Mouse (Mus musculus) thymus, postnatal 14 days (tissue): ENCODE data around the gene Src.

Experiments used
- DNase-seq: peaks from one replicate; pipeline ENCODE4 v3.0.0; 2021

Gene Src

DNA sequence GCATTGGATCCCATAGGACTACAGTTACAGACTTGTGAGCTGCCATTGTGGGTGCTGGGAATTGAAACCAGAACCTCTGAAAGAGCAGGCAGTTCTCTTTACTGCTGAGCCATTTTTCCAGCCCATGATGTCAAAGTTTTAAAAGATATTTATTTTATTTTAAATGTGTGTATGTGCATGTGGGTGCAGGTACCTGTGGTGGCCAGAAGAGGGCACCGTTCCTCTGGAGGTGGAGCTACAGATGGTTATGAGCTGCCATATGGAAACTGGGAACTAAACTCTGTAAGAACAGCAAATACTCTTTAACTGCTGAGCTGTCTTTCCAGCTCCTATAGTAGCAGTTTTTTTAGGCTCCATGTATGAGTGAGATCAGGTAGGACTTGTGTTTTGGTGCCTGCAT, 23.1 kb downstream of the Src start:
- DNase-seq: no peak

DNA sequence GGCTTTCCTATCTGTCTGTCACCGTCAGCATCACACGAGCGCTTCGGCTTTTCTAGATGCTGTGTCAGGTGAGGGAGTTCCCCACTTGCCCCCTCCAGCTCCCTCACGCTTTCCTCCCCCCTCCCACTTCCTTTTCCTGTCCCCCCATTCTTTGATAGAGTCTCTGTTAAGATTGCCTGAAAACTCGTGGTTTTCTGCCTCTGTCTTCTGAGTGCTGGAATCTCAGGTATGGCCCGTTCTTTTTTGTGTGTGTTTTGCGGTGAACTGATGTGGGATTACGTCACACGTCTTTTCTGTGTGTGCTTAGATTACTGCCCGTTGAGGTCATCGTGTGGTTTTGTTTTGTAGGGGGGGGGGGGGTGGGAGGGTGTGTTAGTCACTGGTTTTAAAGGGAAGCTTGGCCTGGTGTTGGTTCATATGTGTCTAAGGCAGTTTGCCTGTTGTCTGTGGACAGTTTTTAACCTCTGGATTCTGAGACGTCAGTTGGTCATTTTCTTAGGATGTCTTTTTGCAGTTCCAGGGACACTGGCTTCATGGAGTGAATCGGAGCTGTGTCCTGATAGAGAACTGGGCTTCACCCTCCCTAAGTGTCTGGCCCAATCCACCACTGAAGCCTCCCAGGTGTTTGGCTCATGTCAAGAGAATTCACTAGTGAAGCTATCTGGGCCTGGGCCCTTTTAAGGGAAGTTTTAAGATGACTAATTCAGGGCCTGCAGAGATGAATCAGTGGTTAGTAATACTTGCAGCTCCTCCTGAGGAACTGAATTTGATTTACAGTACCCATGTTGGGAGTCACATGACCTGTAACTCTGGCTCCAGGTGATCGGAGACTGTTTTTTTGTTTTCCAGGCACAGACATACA, 29.3 kb downstream of the Src start:
- DNase-seq: peak; percentile 63

DNA sequence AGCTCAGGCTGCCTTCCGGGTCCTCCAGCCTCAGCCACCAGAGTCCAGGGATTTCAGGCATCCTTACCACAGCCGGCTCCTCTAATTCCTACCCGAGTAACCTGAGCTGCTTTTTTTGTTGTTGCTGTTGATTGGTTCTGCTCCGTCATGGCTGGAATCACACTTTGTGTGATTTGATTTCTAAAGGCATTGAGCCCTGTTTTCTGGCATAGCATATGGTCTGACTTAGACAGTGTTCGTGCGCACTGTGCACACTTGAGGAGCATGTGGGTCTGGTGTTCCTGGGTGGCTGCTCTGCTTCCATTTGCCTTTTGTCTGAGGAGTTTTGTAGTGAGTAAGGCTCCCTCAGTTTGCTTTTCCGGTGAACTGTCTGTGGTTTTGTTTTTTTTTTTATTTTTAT, 30.1 kb downstream of the Src start:
- DNase-seq: no peak

DNA sequence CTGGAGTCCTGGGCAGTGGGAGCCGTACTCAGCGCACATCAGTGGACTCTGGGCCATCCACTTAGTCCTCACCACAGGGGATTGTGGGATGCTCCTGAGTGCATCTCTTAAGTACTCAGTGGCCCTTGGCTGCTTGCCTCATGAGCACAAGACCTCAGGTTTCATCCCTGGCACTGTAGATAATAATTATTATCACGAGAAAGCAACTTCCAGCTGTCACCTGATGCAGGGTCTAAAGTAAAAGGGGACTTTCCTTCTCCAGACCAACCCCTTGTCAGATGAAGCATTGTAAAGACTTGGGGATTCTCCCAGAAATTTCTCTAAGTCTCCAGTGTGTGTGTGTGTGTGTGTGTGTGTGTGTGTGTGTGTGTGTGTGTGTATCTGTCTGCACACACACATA, 32.7 kb downstream of the Src start:
- no peak for DNase-seq

DNA sequence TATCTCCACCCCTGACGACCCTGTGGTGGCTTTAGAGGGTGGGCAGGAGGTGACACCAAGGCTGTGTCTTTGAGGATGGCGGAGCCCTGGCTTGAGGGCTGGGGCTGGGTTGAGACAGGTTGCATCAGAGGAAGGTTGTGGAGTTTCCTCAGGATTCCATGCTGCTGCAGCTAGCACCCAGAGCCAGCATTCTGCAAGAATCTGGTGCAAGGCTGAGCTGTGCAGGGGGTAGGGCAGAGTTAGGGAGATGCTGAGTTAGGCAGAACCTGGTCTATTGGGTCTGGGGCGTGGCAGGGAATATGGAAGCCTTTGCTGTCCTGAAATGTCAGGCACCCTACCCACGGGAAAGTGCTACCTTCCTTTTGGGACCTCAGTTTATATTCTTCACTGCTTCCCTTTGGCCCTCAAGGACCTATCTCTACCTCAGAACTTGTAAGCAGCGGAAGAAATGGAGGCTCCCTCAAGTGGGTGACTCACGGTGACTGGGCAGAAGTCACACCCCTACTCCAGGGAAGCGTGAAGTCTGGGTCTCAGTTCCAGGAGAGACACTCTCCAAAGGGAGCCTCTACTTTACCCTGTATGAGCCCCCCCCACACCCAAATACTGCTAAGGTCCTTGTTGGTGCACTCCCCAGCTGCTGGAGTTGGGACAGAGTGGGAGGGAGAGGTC, 33.3 kb downstream of the Src start:
- DNase-seq: no peak

DNA sequence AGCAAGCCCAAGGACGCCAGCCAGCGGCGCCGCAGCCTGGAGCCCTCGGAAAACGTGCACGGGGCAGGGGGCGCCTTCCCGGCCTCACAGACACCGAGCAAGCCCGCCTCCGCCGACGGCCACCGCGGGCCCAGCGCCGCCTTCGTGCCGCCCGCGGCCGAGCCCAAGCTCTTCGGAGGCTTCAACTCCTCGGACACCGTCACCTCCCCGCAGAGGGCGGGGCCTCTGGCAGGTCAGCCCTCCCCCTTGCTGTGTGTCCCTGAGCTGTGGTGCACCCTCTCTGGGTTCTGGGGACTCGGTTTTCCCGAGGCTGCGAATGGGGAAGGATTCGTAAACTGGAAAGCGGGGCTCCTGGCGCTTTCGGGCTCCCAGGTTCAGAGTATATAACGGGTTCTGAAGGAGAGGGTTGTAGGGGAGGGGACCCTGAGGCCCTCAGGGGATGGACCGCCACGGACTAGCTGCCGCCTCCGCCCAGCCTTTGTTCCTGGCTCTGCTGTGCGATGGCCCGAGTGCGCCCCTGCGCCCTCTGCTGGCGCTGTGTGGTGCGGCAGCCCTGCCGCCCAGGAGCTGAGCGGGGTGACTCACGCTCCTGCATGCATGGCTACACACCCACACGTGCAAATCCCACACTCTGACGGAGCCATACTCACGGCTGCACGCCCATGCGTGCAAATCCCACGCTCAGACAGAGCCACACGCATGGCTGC, 39.0 kb downstream of the Src start:
- DNase-seq: peak; percentile 91

DNA sequence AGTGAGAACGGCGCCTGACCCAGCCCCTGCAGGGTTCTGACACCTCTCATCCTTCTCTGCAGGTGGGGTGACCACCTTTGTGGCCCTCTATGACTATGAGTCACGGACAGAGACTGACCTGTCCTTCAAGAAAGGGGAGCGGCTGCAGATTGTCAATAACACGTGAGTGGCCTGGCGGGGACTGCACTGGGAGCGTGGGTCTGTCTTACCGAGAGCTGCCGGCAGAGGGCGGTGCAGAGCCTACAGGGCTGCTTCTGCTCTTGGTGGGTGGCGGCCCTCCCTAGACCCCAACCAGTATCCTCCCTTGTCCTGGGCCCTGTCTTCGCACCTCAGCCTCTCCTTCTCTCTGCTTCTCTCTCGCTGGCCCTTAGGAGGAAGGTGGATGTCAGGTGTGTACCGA, 40.2 kb downstream of the Src start:
- peak; percentile 84 for DNase-seq

DNA sequence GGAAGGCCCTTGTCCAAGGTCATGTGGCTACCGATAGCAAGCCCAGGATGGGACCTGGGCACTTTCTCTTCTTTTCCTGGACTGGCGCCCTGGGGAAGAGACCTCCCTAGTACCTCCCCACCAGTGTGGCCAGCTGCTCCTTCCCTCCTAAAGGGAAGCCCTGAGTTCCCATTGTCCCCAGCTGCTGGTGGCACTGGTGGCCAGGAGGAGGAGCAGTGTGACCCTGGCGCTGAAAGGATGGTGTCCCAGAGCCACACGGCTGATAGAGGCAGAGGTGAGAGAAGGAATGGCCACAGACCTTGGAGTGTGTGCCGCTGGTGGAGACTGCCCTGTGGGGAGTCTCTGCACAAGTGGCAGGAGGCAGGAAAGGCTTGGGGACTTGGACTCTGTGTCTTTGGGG, 41.5 kb downstream of the Src start:
- no peak for DNase-seq

DNA sequence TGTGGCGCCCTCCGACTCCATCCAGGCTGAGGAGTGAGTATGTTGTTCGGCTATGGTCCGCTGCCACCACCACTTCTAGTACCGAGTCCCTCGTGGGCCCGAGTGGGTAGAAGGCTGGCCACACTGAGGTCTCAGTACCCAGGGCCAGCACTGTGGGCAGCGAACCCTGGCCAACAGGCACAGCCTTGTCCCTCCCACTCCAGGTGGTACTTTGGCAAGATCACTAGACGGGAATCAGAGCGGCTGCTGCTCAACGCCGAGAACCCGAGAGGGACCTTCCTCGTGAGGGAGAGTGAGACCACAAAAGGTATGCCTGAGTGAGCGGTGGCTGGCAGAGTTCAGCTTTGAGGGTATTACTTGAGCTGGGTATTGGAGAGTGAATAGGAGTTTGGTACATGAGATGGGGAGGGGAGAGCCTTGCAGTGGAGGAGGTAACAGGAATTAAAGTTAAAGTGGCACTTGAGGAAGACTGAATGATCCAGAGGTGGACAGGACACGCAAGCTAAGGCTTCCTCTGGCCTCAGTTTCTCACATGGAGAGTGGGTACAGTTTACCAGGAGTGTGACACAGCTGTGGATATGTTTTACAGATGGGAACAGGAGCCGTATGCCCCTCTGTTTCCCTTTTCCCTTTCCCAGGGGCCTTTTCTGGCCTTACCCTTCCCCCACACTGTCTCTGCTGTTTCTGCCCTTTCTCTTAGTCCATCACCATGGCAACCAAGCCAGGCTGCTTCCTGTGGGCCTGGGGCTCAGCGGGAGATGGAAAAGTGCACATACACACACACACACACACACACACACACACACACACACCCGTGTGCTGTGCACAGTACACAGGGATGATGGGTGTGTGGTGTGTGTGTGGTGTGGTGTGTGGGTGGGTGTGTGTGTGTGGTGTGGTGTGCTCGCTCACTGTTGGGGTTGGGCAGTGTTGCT, 44.8 kb downstream of the Src start:
- no peak for DNase-seq

DNA sequence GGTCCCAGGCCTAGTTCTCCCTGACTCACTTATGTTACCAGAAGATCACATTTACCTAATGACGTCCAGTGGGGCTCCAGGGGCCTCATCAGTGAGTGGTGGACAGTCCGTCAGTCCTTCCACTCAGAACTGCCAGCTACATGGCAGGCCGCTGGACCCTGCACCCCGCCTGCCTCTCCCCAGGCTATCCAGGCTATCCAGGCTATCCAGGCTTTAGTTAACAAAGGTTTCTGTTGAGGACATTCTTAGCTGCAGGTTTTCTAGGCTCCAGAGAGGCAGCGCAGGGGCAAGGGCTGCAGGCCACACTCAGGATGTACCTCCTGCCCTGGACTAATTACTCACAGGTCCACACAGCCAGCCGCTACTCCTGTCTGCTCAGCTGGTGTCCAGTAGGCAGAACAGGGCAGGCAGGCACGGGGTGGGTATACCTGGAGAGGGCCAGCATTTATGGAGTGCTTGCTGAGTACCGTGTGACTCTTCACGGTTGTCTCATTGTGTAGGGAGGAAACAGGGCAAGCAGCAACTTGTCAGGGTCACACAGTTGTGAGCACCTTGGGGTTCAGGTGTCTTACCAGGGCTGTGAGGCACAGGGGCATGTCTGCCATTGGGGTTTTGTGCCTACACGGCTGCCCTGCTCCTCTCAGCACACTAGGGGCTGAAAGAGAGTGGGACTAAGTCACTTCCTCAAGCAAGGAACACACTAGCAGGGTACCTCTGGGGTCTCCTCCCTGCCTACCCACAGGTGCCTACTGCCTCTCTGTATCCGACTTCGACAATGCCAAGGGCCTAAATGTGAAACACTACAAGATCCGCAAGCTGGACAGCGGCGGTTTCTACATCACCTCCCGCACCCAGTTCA, 45.9 kb downstream of the Src start:
- no peak for DNase-seq

DNA sequence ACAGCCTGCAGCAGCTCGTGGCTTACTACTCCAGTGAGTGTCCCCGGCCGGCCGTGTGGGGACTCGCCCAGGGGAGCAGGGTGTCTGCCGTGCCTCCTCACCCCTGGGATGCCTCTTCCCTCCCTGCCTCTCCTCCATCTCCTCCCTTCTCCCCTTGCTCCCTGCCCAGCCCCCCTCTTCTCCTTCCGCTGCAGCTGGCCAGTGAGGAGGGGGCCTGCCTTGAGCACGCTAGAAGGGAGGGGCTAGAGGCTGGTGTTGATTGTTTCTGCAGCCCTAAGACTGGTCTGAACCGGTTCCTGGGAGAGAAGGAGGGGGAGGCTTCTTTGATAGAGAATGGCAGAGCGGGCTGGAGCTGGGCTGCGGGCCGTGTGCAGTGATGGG, 46.5 kb downstream of the Src start:
- DNase-seq: no peak

DNA sequence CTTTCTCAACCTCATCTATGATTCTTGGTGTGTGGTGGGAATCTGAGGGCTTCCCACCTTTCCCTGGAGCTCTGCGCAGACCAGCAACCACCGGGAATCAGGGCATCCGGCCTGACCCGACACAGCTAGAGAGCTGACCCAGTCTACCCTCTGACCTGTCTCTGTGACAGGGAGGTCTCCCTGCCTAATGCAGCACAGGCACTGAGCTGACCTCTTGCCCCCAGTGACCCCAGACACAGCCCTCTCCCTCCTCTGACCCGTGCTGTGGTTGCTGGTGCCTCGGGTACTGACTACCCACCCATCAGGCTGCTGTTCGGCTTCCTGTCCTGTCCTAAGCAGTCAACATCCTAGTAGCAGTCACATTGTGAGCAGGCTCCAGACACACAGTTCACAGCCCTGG, 48.6 kb downstream of the Src start:
- DNase-seq: no peak

DNA sequence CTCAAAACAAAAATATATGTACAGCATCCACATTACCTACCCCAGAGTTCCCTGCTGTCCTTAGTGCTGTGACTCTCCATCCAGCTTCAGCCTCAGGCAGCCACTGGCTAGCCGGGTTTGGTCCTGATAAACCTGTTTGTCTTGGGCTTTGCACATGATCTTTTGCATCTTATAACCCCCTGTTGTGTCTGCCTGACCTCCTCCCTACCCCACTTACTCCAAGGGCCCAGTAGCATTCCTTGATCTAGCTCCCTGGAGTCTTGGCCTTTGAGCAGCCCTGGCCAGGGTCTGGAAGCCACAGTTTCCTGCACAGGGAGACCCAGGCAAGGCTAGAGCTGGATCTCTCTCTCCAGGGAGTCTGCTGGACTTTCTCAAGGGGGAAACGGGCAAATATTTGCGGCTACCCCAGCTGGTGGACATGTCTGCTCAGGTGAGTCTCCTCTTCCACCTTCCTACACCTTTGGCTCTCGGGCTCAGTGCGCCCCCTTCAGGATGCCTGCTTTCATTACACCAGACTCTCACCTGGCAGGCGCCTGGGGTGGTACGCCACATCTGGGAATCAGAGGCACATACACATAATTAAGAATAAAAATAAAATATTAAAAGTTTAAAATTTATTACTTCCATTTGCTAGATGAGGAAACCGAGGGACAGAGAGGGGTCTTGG, 50.0 kb downstream of the Src start:
- DNase-seq: peak; percentile 42

DNA sequence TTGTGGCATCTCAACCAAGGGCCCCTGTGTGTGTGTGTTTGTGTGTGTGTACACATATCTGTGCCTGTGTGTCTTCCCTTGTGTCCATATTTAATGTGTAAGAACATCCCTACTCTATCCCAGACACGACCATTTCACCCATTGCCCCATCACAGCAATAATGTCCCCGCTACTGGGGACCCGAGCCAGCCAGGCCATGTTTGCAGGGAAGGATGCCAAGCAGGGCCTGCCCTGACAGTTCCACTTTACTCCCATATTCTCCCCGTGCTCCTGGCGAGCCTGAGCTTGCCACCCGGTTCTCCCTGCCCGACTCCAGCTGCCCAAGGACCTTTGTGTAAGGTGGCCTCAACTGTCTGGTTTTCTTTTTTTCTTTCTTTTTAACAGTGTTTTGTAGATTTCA, 53.0 kb downstream of the Src start:
- DNase-seq: no peak

DNA sequence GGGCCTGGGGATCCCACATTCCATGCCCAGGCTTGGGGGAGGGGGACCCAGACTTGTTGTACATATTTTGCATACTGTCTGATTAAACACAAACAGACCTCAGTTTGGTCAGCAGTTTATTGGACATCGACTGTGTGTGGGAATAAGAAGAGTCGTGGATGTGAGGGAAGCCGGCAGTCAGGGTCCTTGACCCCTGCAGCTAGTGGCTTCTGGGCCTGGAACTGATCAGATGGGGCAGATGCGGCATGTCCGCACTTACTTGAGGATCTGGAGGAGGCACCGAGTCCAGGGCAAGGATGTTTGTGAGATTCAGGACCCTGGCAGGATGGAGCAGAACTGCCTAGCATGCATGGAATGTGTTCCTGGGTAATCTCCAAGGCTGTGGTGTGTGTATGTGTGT, 53.5 kb downstream of the Src start:
- DNase-seq: no peak

DNA sequence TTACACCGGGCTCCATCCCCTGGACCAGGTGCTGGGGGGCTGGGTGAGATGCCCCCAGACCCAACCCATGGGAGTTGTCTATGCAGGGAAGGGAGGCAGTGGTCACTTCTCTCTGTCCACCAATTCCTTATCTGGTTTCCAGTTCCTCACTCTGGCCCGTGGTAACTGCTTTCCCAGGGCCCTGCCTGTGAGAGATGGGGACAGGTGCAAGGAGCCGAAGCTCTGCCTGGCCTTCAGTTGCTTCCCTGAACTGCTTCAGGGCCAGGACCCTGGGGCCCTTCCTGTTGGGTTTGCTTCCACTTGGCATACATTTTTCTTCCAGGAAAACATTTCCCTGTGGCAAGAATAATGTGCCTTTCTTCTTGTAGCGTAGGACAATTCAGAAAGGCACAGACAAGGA, 54.2 kb downstream of the Src start:
- no peak for DNase-seq

DNA sequence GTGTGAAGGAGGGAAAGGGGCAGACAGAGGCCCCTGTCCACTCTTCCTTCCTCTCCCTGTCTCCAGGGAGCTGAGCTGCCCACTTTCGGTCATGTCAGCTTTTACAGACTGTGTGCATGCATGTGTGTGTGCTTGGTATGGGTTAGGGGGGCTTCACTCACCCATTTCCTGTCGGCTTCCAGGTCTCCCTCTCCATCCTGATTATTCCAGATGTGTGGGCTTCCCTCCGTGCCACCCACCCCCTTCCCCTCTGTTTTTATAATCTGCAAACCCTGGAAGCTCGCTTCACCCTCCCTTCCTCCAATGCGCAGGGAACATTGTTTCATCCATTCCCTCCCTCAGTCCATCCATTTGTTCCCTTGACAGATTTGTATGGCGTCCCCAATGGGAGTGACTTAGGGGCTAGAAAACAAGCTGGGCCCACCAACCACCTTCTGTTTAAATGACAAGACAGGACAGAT, 56.1 kb downstream of the Src start:
- DNase-seq: no peak

DNA sequence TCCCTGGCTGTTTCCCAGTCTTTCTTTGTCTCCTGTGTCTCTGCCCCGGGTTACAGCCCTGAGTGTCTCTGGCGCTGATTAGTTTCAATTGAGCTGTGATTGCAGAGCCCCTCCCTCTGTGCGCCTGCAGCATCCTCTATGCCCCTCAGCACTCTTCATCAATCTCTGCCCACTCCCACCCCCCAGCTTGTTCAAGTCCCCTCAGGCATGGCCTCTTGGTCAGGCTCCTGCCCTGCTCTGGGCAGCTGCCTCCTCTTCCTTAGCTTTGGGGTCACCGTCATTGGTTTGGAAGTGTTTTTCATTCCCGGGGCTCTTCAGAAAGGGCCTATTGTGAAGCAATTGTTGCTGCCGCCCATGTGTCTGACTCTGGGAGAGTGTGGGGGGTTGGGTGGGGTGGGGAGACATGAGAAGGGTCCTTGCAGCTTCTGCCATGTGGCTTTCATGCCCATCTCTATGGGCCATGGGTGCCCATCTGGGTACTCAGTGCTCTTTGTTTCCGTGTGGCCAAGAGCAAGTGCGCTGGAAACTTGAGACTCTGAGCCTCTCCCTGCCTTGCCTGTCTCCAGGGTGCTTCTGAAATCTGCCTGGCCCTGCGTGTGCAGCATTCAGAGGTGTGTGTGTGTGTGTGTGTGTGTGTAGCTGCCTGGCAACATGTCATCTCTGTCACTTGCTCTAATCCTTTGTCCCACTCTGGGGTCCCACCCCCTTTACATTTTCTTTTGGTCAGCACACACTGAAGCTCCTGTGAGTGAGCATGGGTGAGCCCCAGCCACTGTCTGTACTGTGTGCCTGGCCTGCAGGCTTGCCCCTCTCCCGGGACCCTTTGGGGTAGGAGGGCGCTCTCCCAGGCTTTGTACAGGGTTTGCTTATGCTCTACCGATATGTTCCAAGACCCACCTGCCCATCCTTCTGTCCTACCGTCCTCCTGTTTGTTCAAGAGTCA, 57.5 kb downstream of the Src start:
- no peak for DNase-seq

DNA sequence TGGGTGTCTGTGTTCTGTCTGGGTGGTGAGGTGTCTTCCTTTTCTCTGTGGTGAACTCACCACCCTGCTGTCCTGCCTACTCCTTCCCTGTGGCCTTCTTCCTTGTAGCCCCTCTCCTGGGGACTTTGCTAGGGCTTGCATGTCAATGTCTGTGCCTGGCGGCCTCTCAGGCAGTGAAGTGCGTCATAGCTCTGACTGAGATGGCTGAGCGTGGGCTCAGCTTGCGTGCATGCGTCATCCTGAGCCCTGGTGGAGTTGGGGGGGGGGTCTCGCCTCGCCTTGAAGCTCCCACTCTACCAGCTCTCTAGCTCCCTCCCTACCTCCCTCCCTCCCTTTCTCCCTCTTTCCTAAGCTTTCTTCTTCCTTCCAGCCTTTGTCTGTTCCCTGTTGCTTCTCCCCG, 60.4 kb downstream of the Src start:
- no peak for DNase-seq
